ENCODE assay signal across 23 mouse cellular contexts in the genomic region with DNA sequence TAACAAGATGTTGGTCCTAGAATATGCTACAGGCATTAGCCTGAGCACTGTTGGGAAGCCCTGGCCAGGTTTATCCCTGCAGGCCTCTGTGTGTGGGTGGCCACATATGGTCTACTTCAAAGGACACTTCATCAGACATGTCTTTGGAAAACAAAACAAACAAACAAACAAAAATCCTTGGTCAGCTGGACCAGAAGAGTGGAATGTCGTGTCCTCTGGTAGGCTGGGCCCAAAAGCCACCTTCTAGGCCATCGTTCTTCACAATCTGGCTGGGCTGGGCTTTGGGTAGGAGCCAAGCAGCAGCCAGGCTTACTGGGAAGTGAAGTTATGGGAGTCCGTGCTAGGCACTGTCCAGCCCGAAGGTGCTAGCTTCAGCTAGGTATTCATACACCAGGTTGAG. TPM values are rescaled to one million over a fixed set of nuclear protein-coding genes. Genes with fewer than 3 reads are reported as not detected.
DNase-seq lines count a peak whose midpoint lies in the region; ATAC-seq and TF ChIP-seq lines count a peak whose summit lies in the region.
"Had no signal": no experiment of that assay in that cellular context is flagged by ENCODE, and none has a peak within 500 bp of the region (broad histone marks: within the 10 kb centered on the region; RNA-seq: fewer than 3 reads in every experiment).

No protein-coding gene starts in this region.

- H3K9me3 ChIP-seq in forebrain, embryonic 10.5 days: no peaks in the 10 kb centered on the region
- H3K9me3 ChIP-seq in forebrain, embryonic 14.5 days (replicated peaks; ENCODE audit: control insufficient read depth, low read length): no peaks in the 10 kb centered on the region
- H3K9me3 ChIP-seq in kidney, postnatal 0 days (replicated peaks; ENCODE audit: low read length): no peaks in the 10 kb centered on the region
- H3K9me3 ChIP-seq in kidney, embryonic 16.5 days (ENCODE audit: low read length): no peaks in the 10 kb centered on the region
- H3K9me3 ChIP-seq in neural tube, embryonic 13.5 days: no peaks in the 10 kb centered on the region
- no peaks in the 10 kb centered on the region for H3K9me3 ChIP-seq in neural tube, embryonic 15.5 days (replicated peaks)
- H3K9me3 ChIP-seq: embryonic facial prominence, embryonic 15.5 days; heart, embryonic 15.5 days; limb, embryonic 13.5 days; liver, embryonic 15.5 days had no signal

- no peak for ATAC-seq in forebrain, embryonic 14.5 days
- ATAC-seq in kidney, postnatal 0 days (replicated peaks; ENCODE audit: low FRiP score, low read depth): no peak
- ATAC-seq in kidney, embryonic 16.5 days (ENCODE audit: low FRiP score, low TSS enrichment): no peak
- no peak for ATAC-seq in neural tube, embryonic 13.5 days (ENCODE audit: low read depth)
- ATAC-seq in neural tube, embryonic 15.5 days (ENCODE audit: low FRiP score): no peak
- no peak for ATAC-seq in erythroid progenitor cell, adult 5-6 weeks (replicated peaks; ENCODE audit: low FRiP score, poor library complexity, severe bottlenecking)
- ATAC-seq in frontal cortex, adult (ENCODE audit: low TSS enrichment): no peak

- TF ChIP-seq CTCF in kidney, postnatal 0 days (IDR thresholded peaks at IDR 0.05; ENCODE audit: low read depth): no peak

- H3K4me1 ChIP-seq in forebrain, embryonic 10.5 days: peaks cover 62% of the 10 kb centered on the region
- H3K4me1 ChIP-seq in forebrain, embryonic 14.5 days (ENCODE audit: control insufficient read depth, insufficient read depth, low read length): peaks cover 27% of the 10 kb centered on the region
- peaks cover 38% of the 10 kb centered on the region for H3K4me1 ChIP-seq in kidney, postnatal 0 days (replicated peaks; ENCODE audit: insufficient read depth, low read length)
- peaks cover 32% of the 10 kb centered on the region for H3K4me1 ChIP-seq in kidney, embryonic 16.5 days (ENCODE audit: insufficient read depth, low read length)
- peaks cover 45% of the 10 kb centered on the region for H3K4me1 ChIP-seq in neural tube, embryonic 13.5 days (replicated peaks)
- H3K4me1 ChIP-seq in neural tube, embryonic 15.5 days: peaks cover 21% of the 10 kb centered on the region

- no peak for DNase-seq in forebrain, embryonic 10.5 days (ENCODE audit: extremely low spot score, low spot score)
- DNase-seq in forebrain, embryonic 14.5 days (ENCODE audit: low spot score): no peak
- DNase-seq in kidney, postnatal 0 days (ENCODE audit: low spot score): peak; percentile 69
- DNase-seq: adrenal gland, postnatal 25 days; cerebellum, adult 11-12 months; cerebellum, postnatal 14 days; heart, postnatal 4 days; midbrain, embryonic 14.5 days; right cerebral cortex, postnatal 25 days; thymus, postnatal 36 days had no signal

- H3K9ac ChIP-seq in forebrain, embryonic 14.5 days (ENCODE audit: low read length): no peak overlapping the region
- no peak overlapping the region for H3K9ac ChIP-seq in kidney, postnatal 0 days (ENCODE audit: low read depth, low read length)
- no peak overlapping the region for H3K9ac ChIP-seq in kidney, embryonic 16.5 days (replicated peaks; ENCODE audit: low read length)
- H3K9ac ChIP-seq in neural tube, embryonic 13.5 days: no peak overlapping the region
- H3K9ac ChIP-seq in neural tube, embryonic 15.5 days (replicated peaks): no peak overlapping the region
- H3K9ac ChIP-seq: embryonic facial prominence, embryonic 15.5 days; heart, embryonic 15.5 days; limb, embryonic 13.5 days; liver, embryonic 15.5 days had no signal

- no peak overlapping the region for H3K4me3 ChIP-seq in forebrain, embryonic 10.5 days
- no peak overlapping the region for H3K4me3 ChIP-seq in forebrain, embryonic 14.5 days (ENCODE audit: low read depth, low read length)
- no peak overlapping the region for H3K4me3 ChIP-seq in kidney, postnatal 0 days (replicated peaks; ENCODE audit: low read depth, low read length)
- H3K4me3 ChIP-seq in kidney, embryonic 16.5 days (ENCODE audit: low read length): no peak overlapping the region
- no peak overlapping the region for H3K4me3 ChIP-seq in neural tube, embryonic 13.5 days
- H3K4me3 ChIP-seq in neural tube, embryonic 15.5 days (replicated peaks): no peak overlapping the region
- H3K4me3 ChIP-seq: embryonic facial prominence, embryonic 15.5 days; heart, embryonic 15.5 days; limb, embryonic 13.5 days; liver, embryonic 15.5 days; myocyte had no signal

- H3K27me3 ChIP-seq in forebrain, embryonic 10.5 days (ENCODE audit: poor library complexity, severe bottlenecking): peaks cover 70% of the 10 kb centered on the region
- no peaks in the 10 kb centered on the region for H3K27me3 ChIP-seq in forebrain, embryonic 14.5 days (replicated peaks; ENCODE audit: control insufficient read depth, insufficient read depth, low read length)
- no peaks in the 10 kb centered on the region for H3K27me3 ChIP-seq in kidney, postnatal 0 days (ENCODE audit: insufficient read depth, low read length)
- no peaks in the 10 kb centered on the region for H3K27me3 ChIP-seq in kidney, embryonic 16.5 days (ENCODE audit: insufficient read depth, low read length)
- no peaks in the 10 kb centered on the region; the same call in none of the 2 replicates for H3K27me3 ChIP-seq in neural tube, embryonic 13.5 days
- H3K27me3 ChIP-seq in neural tube, embryonic 15.5 days (replicated peaks): no peaks in the 10 kb centered on the region
- H3K27me3 ChIP-seq: embryonic facial prominence, embryonic 15.5 days; heart, embryonic 15.5 days had no signal

- WGBS in forebrain, embryonic 10.5 days: 90% methylated on average over 4 of the region's 4 CpGs
- 73% methylated on average over 4 of the region's 4 CpGs for WGBS in forebrain, embryonic 14.5 days
- WGBS in kidney, postnatal 0 days: 42% methylated on average over 4 of the region's 4 CpGs
- WGBS in kidney, embryonic 16.5 days: 55% methylated on average over 4 of the region's 4 CpGs
- 70% methylated on average over 4 of the region's 4 CpGs for WGBS in neural tube, embryonic 13.5 days
- 69% methylated on average over 4 of the region's 4 CpGs for WGBS in neural tube, embryonic 15.5 days

- H3K4me2 ChIP-seq in forebrain, embryonic 14.5 days (ENCODE audit: low read length): no peak overlapping the region
- no peak overlapping the region for H3K4me2 ChIP-seq in kidney, postnatal 0 days (ENCODE audit: low read length)
- no peak overlapping the region for H3K4me2 ChIP-seq in kidney, embryonic 16.5 days (replicated peaks; ENCODE audit: low read depth, low read length)
- no peak overlapping the region for H3K4me2 ChIP-seq in neural tube, embryonic 13.5 days
- H3K4me2 ChIP-seq in neural tube, embryonic 15.5 days: no peak overlapping the region
- H3K4me2 ChIP-seq: embryonic facial prominence, embryonic 15.5 days; heart, embryonic 15.5 days; limb, embryonic 13.5 days; liver, embryonic 15.5 days had no signal

- H3K27ac ChIP-seq in forebrain, embryonic 10.5 days: peak overlapping the region; percentile 83
- no peak overlapping the region for H3K27ac ChIP-seq in forebrain, embryonic 14.5 days (ENCODE audit: low read depth, low read length)
- peak overlapping the region; percentile 31; the same call in 1 of the 2 replicates for H3K27ac ChIP-seq in kidney, postnatal 0 days
- H3K27ac ChIP-seq in kidney, embryonic 16.5 days (ENCODE audit: low read length): no peak overlapping the region
- peak overlapping the region; percentile 85; the same call in 1 of the 2 replicates for H3K27ac ChIP-seq in neural tube, embryonic 13.5 days (replicated peaks)
- no peak overlapping the region for H3K27ac ChIP-seq in neural tube, embryonic 15.5 days (replicated peaks)
- H3K27ac ChIP-seq: embryonic facial prominence, embryonic 15.5 days; heart, embryonic 15.5 days; limb, embryonic 13.5 days; liver, embryonic 15.5 days had no signal

- no peaks in the 10 kb centered on the region for H3K36me3 ChIP-seq in forebrain, embryonic 10.5 days (replicated peaks)
- no peaks in the 10 kb centered on the region for H3K36me3 ChIP-seq in forebrain, embryonic 14.5 days (ENCODE audit: control insufficient read depth, insufficient read depth, low read length)
- no peaks in the 10 kb centered on the region for H3K36me3 ChIP-seq in kidney, postnatal 0 days (ENCODE audit: insufficient read depth, low read length)
- no peaks in the 10 kb centered on the region for H3K36me3 ChIP-seq in kidney, embryonic 16.5 days (ENCODE audit: insufficient read depth, low read length)
- H3K36me3 ChIP-seq in neural tube, embryonic 13.5 days: no peaks in the 10 kb centered on the region
- H3K36me3 ChIP-seq in neural tube, embryonic 15.5 days: no peaks in the 10 kb centered on the region
- H3K36me3 ChIP-seq: embryonic facial prominence, embryonic 15.5 days; heart, embryonic 15.5 days; limb, embryonic 13.5 days; liver, embryonic 15.5 days had no signal

RNA-seq across cellular contexts. Expression of a gene that starts 14.3 kb away (rescaled TPM):
- 33.4 and 39.1 TPM in 2 replicates for polyA plus RNA-seq in forebrain, embryonic 10.5 days (2016; fragmentation: Nextera tagmentation; extraction: Ambion mirVana)
- polyA plus RNA-seq in forebrain, embryonic 14.5 days (2014; fragmentation: Nextera tagmentation; extraction: Ambion mirVana): 27.5 and 30.8 TPM in 2 replicates
- polyA plus RNA-seq in kidney, postnatal 0 days (2015; fragmentation: Nextera tagmentation; extraction: Ambion mirVana): 14.4 and 15.0 TPM in 2 replicates
- polyA plus RNA-seq in kidney, embryonic 16.5 days (2015; fragmentation: Nextera tagmentation; extraction: Ambion mirVana): 19.1 and 21.9 TPM in 2 replicates
- polyA plus RNA-seq in neural tube, embryonic 13.5 days (2015; fragmentation: Nextera tagmentation; extraction: Ambion mirVana): 42.3 and 44.9 TPM in 2 replicates
- polyA plus RNA-seq in neural tube, embryonic 15.5 days (2015; fragmentation: Nextera tagmentation; extraction: Ambion mirVana): 36.0 and 43.6 TPM in 2 replicates
- total RNA-seq in erythroid progenitor cell, adult 5-6 weeks (2015; ENCODE audit: low replicate concordance): not detected in 2 replicates
- not detected in 2 replicates for total RNA-seq in erythroid progenitor cell, adult 5-6 weeks (2017; ENCODE audit: low replicate concordance)
- total RNA-seq: granulocyte monocyte progenitor cell, adult 5-6 weeks; megakaryocyte, adult 5-6 weeks; neutrophil, adult 5-6 weeks had no signal

RNA-seq across cellular contexts. Expression of a gene that starts 48.9 kb away (rescaled TPM):
- 38.0 and 39.5 TPM in 2 replicates for polyA plus RNA-seq in forebrain, embryonic 10.5 days (2016; fragmentation: Nextera tagmentation; extraction: Ambion mirVana)
- 35.8 and 39.5 TPM in 2 replicates for polyA plus RNA-seq in forebrain, embryonic 14.5 days (2014; fragmentation: Nextera tagmentation; extraction: Ambion mirVana)
- polyA plus RNA-seq in kidney, postnatal 0 days (2015; fragmentation: Nextera tagmentation; extraction: Ambion mirVana): 26.4 and 29.5 TPM in 2 replicates
- polyA plus RNA-seq in kidney, embryonic 16.5 days (2015; fragmentation: Nextera tagmentation; extraction: Ambion mirVana): 48.5 and 50.8 TPM in 2 replicates
- polyA plus RNA-seq in neural tube, embryonic 13.5 days (2015; fragmentation: Nextera tagmentation; extraction: Ambion mirVana): 24.7 and 27.6 TPM in 2 replicates
- polyA plus RNA-seq in neural tube, embryonic 15.5 days (2015; fragmentation: Nextera tagmentation; extraction: Ambion mirVana): 27.7 and 29.7 TPM in 2 replicates
- 44.4 and 49.4 TPM in 2 replicates for total RNA-seq in erythroid progenitor cell, adult 5-6 weeks (2015; ENCODE audit: low replicate concordance)
- total RNA-seq in erythroid progenitor cell, adult 5-6 weeks (2017; ENCODE audit: low replicate concordance): 28.2 and 37.7 TPM in 2 replicates

RNA-seq across cellular contexts. Expression of a gene that starts 49.2 kb away (rescaled TPM):
- polyA plus RNA-seq in forebrain, embryonic 10.5 days (2016; fragmentation: Nextera tagmentation; extraction: Ambion mirVana): 349 TPM in 2 replicates
- polyA plus RNA-seq in forebrain, embryonic 14.5 days (2014; fragmentation: Nextera tagmentation; extraction: Ambion mirVana): 94.5 and 98.2 TPM in 2 replicates
- 74.3 and 84.9 TPM in 2 replicates for polyA plus RNA-seq in kidney, postnatal 0 days (2015; fragmentation: Nextera tagmentation; extraction: Ambion mirVana)
- 186 and 192 TPM in 2 replicates for polyA plus RNA-seq in kidney, embryonic 16.5 days (2015; fragmentation: Nextera tagmentation; extraction: Ambion mirVana)
- 40.7 and 46.3 TPM in 2 replicates for polyA plus RNA-seq in neural tube, embryonic 13.5 days (2015; fragmentation: Nextera tagmentation; extraction: Ambion mirVana)
- polyA plus RNA-seq in neural tube, embryonic 15.5 days (2015; fragmentation: Nextera tagmentation; extraction: Ambion mirVana): 27.5 and 61.7 TPM in 2 replicates
- total RNA-seq in erythroid progenitor cell, adult 5-6 weeks (2015; ENCODE audit: low replicate concordance): 544 and 682 TPM in 2 replicates
- 404 and 639 TPM in 2 replicates for total RNA-seq in erythroid progenitor cell, adult 5-6 weeks (2017; ENCODE audit: low replicate concordance)

RNA-seq across cellular contexts. Expression of a gene that starts 54.8 kb away (rescaled TPM):
- polyA plus RNA-seq in forebrain, embryonic 10.5 days (2016; fragmentation: Nextera tagmentation; extraction: Ambion mirVana): 335 and 357 TPM in 2 replicates
- polyA plus RNA-seq in forebrain, embryonic 14.5 days (2014; fragmentation: Nextera tagmentation; extraction: Ambion mirVana): 154 and 159 TPM in 2 replicates
- 146 and 172 TPM in 2 replicates for polyA plus RNA-seq in kidney, postnatal 0 days (2015; fragmentation: Nextera tagmentation; extraction: Ambion mirVana)
- polyA plus RNA-seq in kidney, embryonic 16.5 days (2015; fragmentation: Nextera tagmentation; extraction: Ambion mirVana): 227 and 228 TPM in 2 replicates
- 113 and 132 TPM in 2 replicates for polyA plus RNA-seq in neural tube, embryonic 13.5 days (2015; fragmentation: Nextera tagmentation; extraction: Ambion mirVana)
- 120 and 157 TPM in 2 replicates for polyA plus RNA-seq in neural tube, embryonic 15.5 days (2015; fragmentation: Nextera tagmentation; extraction: Ambion mirVana)
- total RNA-seq in erythroid progenitor cell, adult 5-6 weeks (2015; ENCODE audit: low replicate concordance): 377 and 483 TPM in 2 replicates
- 503 and 597 TPM in 2 replicates for total RNA-seq in erythroid progenitor cell, adult 5-6 weeks (2017; ENCODE audit: low replicate concordance)

Comparison
In these comparisons a context has a peak if more than half of its experiments do, and no peak if none do; other contexts are left out.
1. H3K27ac ChIP-seq: peak in forebrain, embryonic 10.5 days (single experiment), kidney, postnatal 0 days (single experiment) and neural tube, embryonic 13.5 days (single experiment); none in forebrain, embryonic 14.5 days (single experiment), kidney, embryonic 16.5 days (single experiment) and neural tube, embryonic 15.5 days (single experiment).